Mouse (Mus musculus) forebrain, embryonic 13.5 days (tissue): ENCODE results near the gene Tspan3. TPM values are rescaled to one million over a fixed set of nuclear protein-coding genes. Genes with fewer than 3 reads are reported as not detected.

ENCODE experiments used
- ATAC-seq: fragments of 200-750 bp; cut with Nextera tagmentation; 2 replicates; pipeline ENCODE4 v1.8.0; 2017
- H3K27ac ChIP-seq: fragments of 300-500 bp; sonication (generic); 2 replicates; pipeline ENCODE4 v1.5.1; 2015; ENCODE audit warnings: inconsistent platforms, mild to moderate bottlenecking, moderate library complexity
- H3K27me3 ChIP-seq: fragments of 300-500 bp; sonication (generic); 2 replicates; pipeline ENCODE4 v1.6.1; 2015; ENCODE audit warnings: mild to moderate bottlenecking, inconsistent platforms
- H3K36me3 ChIP-seq: fragments of 300-500 bp; sonication (generic); 2 replicates; pipeline ENCODE4 v1.6.1; 2015; ENCODE audit warnings: mild to moderate bottlenecking, inconsistent platforms; ENCODE audit not compliant: poor library complexity, severe bottlenecking
- H3K4me1 ChIP-seq: fragments of 300-500 bp; sonication (generic); 2 replicates; pipeline ENCODE4 v1.6.1; 2015; ENCODE audit warnings: inconsistent platforms
- H3K4me2 ChIP-seq: fragments of 300-500 bp; sonication (generic); 2 replicates; pipeline ENCODE4 v1.6.1; 2015; ENCODE audit warnings: inconsistent platforms, mild to moderate bottlenecking, moderate library complexity
- H3K4me3 ChIP-seq: fragments of 300-500 bp; sonication (generic); 2 replicates; pipeline ENCODE4 v1.5.1; 2015; ENCODE audit warnings: mild to moderate bottlenecking, inconsistent platforms
- H3K9ac ChIP-seq: fragments of 300-500 bp; sonication (generic); 2 replicates; pipeline ENCODE4 v1.6.1; 2015; ENCODE audit warnings: mild to moderate bottlenecking, inconsistent platforms
- H3K9me3 ChIP-seq: fragments of 300-500 bp; sonication (generic); replicated peaks from 2 replicates; pipeline ENCODE4 v1.6.1; 2016; ENCODE audit warnings: inconsistent platforms
- WGBS: fragments of 180-500 bp; shearing (Covaris S2); methylation state at CpG from one replicate; pipeline ENCODE4 v1.1.7; 2015; 5-methylcytosine and 5-hydroxymethylcytosine counted together
- polyA plus RNA-seq: library from polyadenylated mRNA; unstranded; fragments of >200 nt; fragmentation: Nextera tagmentation; extraction: Ambion mirVana; gene quantifications from 2 replicates; pipeline ENCODE4 v1.2.1, GENCODE M21; 2015

The Tspan3 gene
- polyA plus RNA-seq, 1 experiment from 2014 or later, result 500 TPM

DNA sequence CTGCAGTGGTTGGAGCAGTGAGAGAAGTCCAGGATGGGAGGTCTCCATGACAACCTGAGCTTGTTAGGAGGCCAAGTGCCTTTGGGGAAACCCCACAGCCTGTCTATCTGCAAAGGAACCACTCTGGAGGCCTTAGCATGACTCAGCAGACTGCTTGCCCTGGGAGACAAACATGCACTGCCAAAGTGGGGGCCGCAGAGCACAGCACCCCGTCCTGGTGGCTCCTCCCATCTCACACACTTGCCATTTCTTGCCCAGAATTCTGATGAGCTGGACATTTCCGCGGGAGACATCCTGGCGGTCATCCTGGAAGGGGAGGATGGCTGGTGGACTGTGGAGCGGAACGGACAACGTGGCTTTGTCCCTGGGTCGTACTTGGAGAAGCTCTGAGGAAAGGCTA, 36.9 kb downstream of the Tspan3 start:
- ATAC-seq, result no peak
- 89% methylated on average over 9 of the region's 9 CpGs for WGBS
- Histone ChIP-seq H3K27me3 (no peaks in the 10 kb centered on the region), H3K4me2 (no peak overlapping the region), H3K9me3 (no peaks in the 10 kb centered on the region), H3K4me1 (peaks cover 3% of the 10 kb centered on the region), H3K4me3 (no peak overlapping the region), H3K27ac (no peak overlapping the region), H3K9ac (no peak overlapping the region), H3K36me3 (peaks cover 69% of the 10 kb centered on the region)

DNA sequence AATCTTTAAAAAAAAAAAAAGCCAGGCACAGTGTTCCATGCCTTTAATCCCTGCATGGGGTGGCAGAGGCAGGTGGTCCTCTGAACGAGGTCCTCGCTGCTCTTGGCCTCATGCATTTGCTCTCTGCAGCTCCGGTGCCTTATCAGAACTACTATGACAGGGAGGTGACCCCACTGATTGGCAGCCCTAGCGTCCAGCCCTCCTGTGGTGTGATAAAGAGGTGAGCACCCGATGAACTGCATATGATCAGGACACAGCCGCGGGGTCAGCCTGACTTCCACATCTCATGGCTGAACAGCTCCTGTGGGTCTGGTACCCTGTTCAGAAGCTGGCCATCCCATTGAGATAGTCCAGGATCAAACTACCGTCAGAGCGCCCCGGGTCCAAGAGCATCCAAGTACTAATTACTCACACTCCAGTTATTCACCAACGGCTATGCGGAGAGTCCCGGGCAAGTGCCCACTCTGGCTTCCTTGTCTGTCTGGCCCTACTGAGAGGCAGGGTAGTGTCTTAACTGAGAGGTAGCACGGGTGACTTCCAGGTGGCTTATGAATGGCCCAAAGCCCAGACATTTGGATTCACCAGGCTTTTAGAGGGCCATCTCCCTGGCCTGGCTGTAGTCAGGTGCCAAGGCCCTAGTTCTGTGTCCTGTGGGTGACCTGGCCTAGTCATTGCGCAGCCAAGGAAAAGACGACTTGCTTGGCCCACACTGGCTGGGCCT, 38.7 kb downstream of the Tspan3 start:
- H3K27me3 ChIP-seq, result no peaks in the 10 kb centered on the region
- H3K27ac ChIP-seq, result no peak overlapping the region
- no peaks in the 10 kb centered on the region for H3K9me3 ChIP-seq
- no peak overlapping the region for H3K4me2 ChIP-seq
- 88% methylated on average over 16 of the region's 16 CpGs for WGBS
- H3K4me1 ChIP-seq, result peaks cover 11% of the 10 kb centered on the region
- no peak overlapping the region for H3K4me3 ChIP-seq
- no peak overlapping the region for H3K9ac ChIP-seq
- ATAC-seq, result no peak
- peaks cover 52% of the 10 kb centered on the region for H3K36me3 ChIP-seq

DNA sequence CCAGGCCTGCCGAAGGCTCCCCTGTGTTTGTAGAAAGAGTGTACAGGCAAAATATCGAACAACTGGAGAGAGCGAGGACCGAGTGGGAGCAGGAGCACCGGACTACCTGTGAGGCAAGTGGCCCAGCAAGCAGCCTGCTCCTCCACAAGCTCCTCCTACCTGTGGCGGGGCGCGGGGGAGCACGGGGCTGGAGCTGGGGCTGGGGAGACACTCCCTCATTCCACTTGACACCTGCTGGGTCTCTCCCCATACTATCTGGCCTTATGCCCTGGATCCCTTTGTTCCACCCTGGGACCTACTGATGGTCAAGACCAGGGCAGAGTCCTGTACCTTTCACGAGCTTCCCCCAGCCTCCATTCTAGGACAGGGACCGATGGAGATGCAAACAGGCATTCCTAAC, 40.7 kb downstream of the Tspan3 start:
- Histone ChIP-seq H3K36me3 (peaks cover 31% of the 10 kb centered on the region), H3K27ac (no peak overlapping the region), H3K9ac (no peak overlapping the region), H3K4me1 (peaks cover 11% of the 10 kb centered on the region), H3K4me2 (no peak overlapping the region), H3K4me3 (no peak overlapping the region), H3K27me3 (no peaks in the 10 kb centered on the region), H3K9me3 (no peaks in the 10 kb centered on the region)
- 30% methylated on average over 11 of the region's 11 CpGs for WGBS
- no peak for ATAC-seq

DNA sequence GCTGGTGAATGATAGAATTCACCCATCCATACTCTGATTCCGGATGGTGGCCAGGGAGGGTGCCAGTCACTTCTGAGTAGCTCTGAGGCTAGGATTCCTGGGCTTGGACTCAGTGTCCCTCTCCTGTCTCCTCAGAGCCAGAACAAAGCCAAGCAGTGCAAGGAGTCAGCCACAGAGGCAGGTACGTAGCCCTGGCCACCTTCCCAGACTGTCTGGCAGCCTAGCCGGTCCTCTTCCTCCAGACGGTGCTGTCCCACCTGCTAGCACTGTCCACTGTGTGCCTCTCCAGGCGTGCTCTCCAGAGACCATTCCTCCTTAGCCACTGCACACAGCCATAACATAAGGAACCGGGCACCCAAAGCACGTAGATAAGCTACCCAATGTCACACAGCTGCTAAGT, 41.7 kb downstream of the Tspan3 start:
- Histone ChIP-seq H3K27me3 (no peaks in the 10 kb centered on the region), H3K27ac (no peak overlapping the region), H3K36me3 (peaks cover 22% of the 10 kb centered on the region), H3K4me3 (no peak overlapping the region), H3K9ac (no peak overlapping the region; the same call in 1 of the 2 replicates), H3K4me2 (no peak overlapping the region), H3K4me1 (peaks cover 18% of the 10 kb centered on the region), H3K9me3 (no peaks in the 10 kb centered on the region)
- 78% methylated on average over 7 of the region's 7 CpGs for WGBS
- no peak for ATAC-seq

DNA sequence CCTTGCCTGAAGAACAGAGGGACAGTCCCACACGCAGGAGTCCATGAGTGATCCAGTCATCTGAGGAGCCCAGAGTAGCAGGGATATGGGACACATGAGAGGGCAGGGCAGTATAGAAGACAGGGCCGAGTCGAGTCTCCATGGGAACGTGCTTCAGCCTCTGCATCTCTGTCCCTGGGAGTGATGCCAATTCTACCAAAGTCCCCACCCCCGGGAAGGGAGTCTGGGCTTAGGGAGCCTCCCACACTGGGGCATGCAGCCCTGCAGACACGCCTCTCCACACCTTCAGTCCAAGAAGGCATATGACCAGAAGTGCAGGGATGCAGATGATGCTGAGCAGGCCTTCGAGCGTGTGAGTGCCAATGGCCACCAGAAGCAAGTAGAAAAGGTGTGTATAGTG, 42.3 kb downstream of the Tspan3 start:
- Histone ChIP-seq H3K36me3 (peaks cover 15% of the 10 kb centered on the region), H3K4me1 (peaks cover 19% of the 10 kb centered on the region), H3K9me3 (no peaks in the 10 kb centered on the region), H3K9ac (no peak overlapping the region), H3K4me2 (no peak overlapping the region), H3K27me3 (no peaks in the 10 kb centered on the region), H3K27ac (no peak overlapping the region), H3K4me3 (no peak overlapping the region)
- peak; percentile 32; the same call in 1 of the 2 replicates for ATAC-seq
- WGBS, result 52% methylated on average over 8 of the region's 8 CpGs

DNA sequence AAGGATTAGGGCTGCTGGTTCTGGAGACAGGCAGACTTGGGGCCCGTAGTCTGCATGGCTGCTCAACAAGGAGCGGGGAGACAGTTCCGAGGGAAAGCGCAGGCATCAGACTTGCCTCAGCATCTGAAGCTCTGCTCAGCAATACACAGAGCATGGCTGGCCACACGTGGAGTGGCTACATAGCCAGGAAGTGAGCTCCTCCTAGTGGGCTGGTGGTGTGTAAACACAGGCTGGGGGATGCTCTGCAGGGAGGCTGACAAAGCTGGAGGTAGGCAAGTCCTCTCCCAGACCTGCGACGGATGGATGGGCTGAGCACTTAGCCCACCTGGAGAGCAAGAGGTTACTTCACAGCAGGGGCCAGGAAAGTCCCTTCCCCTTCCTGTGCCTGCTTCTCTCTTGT, 44.2 kb downstream of the Tspan3 start:
- peaks cover 19% of the 10 kb centered on the region for H3K4me1 ChIP-seq
- 0 out of 2 replicates have a peak, but pooled peaks have one; percentile 23 for ATAC-seq
- no peak overlapping the region for H3K4me3 ChIP-seq
- no peaks in the 10 kb centered on the region for H3K27me3 ChIP-seq
- no peak overlapping the region for H3K4me2 ChIP-seq
- no peak overlapping the region for H3K27ac ChIP-seq
- no peak overlapping the region for H3K9ac ChIP-seq
- H3K9me3 ChIP-seq, result no peaks in the 10 kb centered on the region
- H3K36me3 ChIP-seq, result no peaks in the 10 kb centered on the region
- 29% methylated on average over 7 of the region's 7 CpGs for WGBS

DNA sequence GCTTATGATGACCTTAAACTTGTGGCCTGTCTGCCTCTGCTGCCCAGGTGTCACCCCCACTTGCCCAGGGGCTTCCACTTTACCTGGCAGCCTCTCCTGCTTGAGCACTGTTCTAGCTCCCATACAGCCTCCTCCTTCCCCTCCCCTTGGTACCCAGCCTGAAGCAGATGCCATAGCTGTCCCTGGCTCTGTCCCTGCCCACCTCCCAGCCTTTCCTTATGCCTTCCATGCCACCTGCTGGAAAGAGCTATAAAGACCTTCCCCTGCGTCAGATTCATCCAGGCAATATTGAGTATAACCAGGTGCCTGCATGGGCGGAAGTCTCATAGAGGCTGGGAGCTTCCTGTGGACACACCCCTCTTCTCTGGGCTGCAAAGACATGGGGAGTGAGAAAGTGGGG, 45.6 kb downstream of the Tspan3 start:
- Histone ChIP-seq H3K27me3 (no peaks in the 10 kb centered on the region), H3K9ac (no peak overlapping the region), H3K4me2 (no peak overlapping the region), H3K4me1 (peaks cover 19% of the 10 kb centered on the region), H3K9me3 (no peaks in the 10 kb centered on the region), H3K36me3 (no peaks in the 10 kb centered on the region), H3K4me3 (no peak overlapping the region), H3K27ac (no peak overlapping the region)
- WGBS, result 68% methylated on average over 2 of the region's 2 CpGs
- ATAC-seq, result no peak

DNA sequence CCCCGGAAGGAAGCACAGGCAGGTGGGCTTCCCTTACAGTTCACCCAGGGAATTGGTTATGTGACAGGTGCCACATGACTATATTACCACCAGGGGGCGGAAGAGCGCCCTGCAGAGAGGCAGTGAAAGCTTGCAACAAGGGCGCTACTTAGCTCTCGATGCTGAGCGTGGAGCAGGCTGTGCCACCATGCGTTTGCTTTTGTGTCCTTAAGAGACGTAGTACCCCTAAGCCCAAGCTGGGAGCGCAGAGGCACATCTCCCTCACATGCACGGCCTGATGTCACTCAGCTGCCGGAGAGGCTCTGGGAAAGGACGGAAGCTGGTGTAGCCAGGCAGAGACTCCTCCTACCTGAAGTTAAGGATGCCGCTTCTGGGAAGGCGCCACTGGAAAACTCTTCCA, 46.7 kb downstream of the Tspan3 start:
- 4% methylated on average over 14 of the region's 14 CpGs for WGBS
- ATAC-seq, result peak; percentile 75
- H3K4me1 ChIP-seq, result peaks cover 19% of the 10 kb centered on the region
- H3K9ac ChIP-seq, result peak overlapping the region; percentile 58
- no peaks in the 10 kb centered on the region for H3K9me3 ChIP-seq
- H3K36me3 ChIP-seq, result no peaks in the 10 kb centered on the region
- peak overlapping the region; percentile 34 for H3K4me3 ChIP-seq
- H3K27ac ChIP-seq, result no peak overlapping the region
- H3K4me2 ChIP-seq, result peak overlapping the region; percentile 68
- no peaks in the 10 kb centered on the region for H3K27me3 ChIP-seq

DNA sequence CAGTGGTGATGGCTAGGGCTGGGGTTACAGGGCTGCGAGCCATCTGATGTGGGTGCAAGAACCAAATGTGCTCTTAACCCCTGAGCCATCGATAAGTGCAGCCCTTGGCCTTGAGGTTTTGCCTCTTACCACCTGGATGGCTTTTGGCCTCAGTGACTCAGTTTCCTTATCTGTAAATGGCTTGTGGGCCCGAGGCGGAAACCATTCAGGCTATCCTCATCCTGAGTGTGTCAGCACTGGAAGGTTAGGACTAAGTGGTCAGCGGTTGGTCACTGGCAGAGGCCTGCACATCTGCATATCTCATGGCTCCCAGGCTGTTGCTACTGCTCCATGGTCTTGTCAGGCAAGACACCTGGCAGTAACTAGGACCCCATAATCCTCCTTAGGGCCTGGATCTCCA, 47.2 kb downstream of the Tspan3 start:
- H3K36me3 ChIP-seq, result no peaks in the 10 kb centered on the region
- no peaks in the 10 kb centered on the region for H3K27me3 ChIP-seq
- whole genome bisulfite sequencing, result 84% methylated on average over 5 of the region's 5 CpGs
- H3K9me3 ChIP-seq, result no peaks in the 10 kb centered on the region
- no peak overlapping the region for H3K9ac ChIP-seq
- peak; percentile 0; the same call in 1 of the 2 replicates for ATAC-seq
- peak overlapping the region; percentile 68; the same call in 1 of the 2 replicates for H3K4me2 ChIP-seq
- no peak overlapping the region for H3K4me3 ChIP-seq
- no peak overlapping the region for H3K27ac ChIP-seq
- H3K4me1 ChIP-seq, result peaks cover 14% of the 10 kb centered on the region

DNA sequence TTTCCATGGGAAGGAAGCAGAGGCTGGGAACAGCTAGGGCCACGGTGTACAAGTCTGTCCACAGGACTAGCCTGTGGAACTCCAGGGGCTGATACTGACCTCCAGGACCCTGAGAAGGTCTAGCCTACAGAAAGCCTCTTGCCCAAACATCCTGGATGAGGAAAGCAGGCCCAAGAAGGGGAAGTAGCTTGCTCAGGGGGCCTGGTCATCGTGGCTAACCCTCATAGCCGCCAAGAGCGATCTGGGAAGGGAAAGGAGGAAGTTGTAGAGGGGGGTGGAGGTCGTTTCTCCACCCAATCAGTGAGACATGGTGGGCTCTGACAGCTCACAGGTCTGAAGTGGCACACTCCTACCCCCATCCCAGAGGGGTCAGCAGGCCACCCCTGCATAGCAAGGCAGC, 57.1 kb downstream of the Tspan3 start:
- Histone ChIP-seq H3K4me3 (no peak overlapping the region), H3K27ac (no peak overlapping the region), H3K9ac (no peak overlapping the region), H3K9me3 (no peaks in the 10 kb centered on the region), H3K27me3 (no peaks in the 10 kb centered on the region), H3K36me3 (no peaks in the 10 kb centered on the region), H3K4me2 (no peak overlapping the region), H3K4me1 (no peaks in the 10 kb centered on the region)
- 85% methylated on average over 5 of the region's 5 CpGs for WGBS
- no peak for ATAC-seq

GRCm38 (mm10) chr9:56107527-56107926, 57.8 kb downstream of the Tspan3 start:
- 79% methylated on average over 6 of the region's 6 CpGs for whole genome bisulfite sequencing
- Histone ChIP-seq H3K4me3 (no peak overlapping the region), H3K4me1 (no peaks in the 10 kb centered on the region), H3K4me2 (no peak overlapping the region), H3K27ac (no peak overlapping the region), H3K27me3 (no peaks in the 10 kb centered on the region), H3K36me3 (no peaks in the 10 kb centered on the region), H3K9ac (no peak overlapping the region), H3K9me3 (no peaks in the 10 kb centered on the region)
- no peak for ATAC-seq

DNA sequence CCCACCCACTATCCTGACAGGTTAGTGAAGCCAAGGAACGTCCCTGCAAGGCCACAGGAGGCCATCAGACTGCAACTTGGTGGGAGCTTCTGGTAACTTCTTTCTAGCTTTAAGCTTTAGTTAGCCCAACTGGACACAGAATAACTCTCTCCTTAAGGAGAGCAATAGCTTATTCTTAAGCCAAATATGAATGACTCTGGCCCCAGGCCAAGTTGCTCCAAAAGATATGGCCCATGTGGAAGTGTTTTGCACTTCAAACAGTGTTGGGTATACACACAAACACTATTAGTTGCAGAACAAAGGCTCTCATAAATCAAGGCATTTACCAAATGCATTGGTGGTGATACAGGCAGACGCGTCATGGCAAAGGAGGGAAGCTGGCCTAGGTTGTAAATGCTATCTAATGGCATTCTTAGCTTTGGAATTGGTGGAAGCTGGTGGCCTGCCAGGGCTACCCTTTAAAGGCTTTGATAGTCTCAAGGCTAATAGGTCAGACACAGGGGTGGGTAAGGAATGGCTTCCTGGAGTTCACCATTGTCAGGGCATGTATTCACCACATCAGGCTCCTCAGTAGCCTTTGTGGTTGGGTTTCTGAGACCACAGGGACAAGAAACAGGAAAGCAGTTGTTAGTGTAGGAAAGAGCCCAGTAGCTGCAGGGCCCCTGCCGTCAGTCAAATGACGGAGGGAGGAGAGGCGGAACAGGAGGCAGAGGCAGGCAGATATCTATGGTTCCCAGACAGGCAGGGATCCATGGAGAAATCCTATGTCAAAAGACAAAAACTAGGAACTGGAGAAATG, 58.8 kb downstream of the Tspan3 start:
- Histone ChIP-seq H3K27me3 (no peaks in the 10 kb centered on the region), H3K4me1 (no peaks in the 10 kb centered on the region), H3K9me3 (no peaks in the 10 kb centered on the region), H3K36me3 (no peaks in the 10 kb centered on the region), H3K27ac (no peak overlapping the region), H3K4me2 (no peak overlapping the region), H3K4me3 (no peak overlapping the region), H3K9ac (no peak overlapping the region)
- 59% methylated on average over 6 of the region's 6 CpGs for WGBS
- ATAC-seq, result no peak
